Mouse (Mus musculus) c-Kit-negative CD71-positive TER-119-positive erythroid progenitor cells, embryonic 14.5 days (primary cell): Measurements from ENCODE around the gene Art3.

Source experiments
- DNase-seq: peaks from one replicate; pipeline ENCODE4 v3.0.0-alpha.2; 2013; ENCODE audit warnings: low read depth, low spot score

Gene Art3

GRCm38 (mm10) chr5:92331635-92332338, at the start of gene Art3:
Art3 (plus strand) TSS chr5:92331827.
- DNase-seq: no peak

DNA sequence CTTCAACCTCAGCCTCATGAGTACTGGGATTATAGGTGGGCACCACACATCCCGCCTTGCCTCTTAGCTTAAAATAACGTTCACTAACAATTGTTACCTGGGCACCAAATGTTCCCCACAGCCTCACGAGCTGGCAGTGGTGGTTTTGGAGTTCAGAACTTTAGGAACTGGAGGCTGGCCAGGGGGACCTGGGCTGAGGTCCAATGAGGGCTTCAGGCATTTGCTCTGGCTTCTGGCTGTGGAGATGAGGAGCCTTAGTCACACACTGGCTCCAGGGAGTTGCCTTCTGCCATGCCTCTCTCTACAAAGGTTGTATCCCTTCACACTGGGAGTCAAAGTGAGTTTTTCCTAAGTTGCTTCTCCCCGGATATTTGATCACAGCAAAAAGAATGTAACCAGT, 49.1 kb upstream of the Art3 start:
- no peak for DNase-seq

DNA sequence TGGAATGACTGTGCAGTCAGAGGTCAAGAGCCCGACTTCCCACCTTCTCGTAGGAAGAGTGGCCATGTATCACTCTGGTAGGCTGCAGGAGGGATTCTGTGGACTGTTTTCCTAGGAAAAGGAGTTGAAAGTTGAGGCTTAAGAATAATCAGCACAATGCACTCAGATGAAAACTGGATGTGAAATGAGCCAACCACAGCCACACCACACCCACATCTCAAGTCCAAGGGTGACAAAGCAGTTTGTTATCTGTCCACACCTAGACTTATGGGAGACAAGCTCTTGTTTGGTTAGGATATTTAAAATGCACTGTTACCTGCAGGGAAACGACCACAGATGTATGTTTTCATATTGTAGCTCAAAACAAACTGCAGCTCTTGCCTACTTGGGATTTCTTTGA, 48.5 kb upstream of the Art3 start:
- DNase-seq: peak; percentile 56

DNA sequence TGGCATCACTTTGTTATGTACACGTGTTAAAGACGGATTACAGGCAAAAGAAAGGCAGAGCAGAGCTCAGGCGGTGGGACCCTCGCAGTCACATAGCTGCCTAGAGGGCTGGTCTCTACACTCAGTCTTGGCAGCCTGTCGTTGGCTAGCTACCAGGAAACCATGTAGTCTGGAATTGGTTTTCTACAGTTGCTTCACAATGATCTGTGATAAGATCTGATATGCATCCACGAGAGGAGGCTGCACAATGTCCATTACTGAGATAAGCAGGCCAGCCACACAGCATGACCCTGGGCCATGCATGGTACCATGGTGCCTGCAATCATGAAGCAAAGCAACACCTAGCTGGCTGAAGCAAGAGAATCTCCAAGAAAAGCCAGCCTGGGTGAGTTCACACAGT, 43.8 kb upstream of the Art3 start:
- DNase-seq: no peak

GRCm38 (mm10) chr5:92291652-92292414, 39.8 kb upstream of the Art3 start:
- no peak for DNase-seq

GRCm38 (mm10) chr5:92294525-92294924, 37.1 kb upstream of the Art3 start:
- no peak for DNase-seq

- DNase-seq: no peak
These were observed 29.3 kb upstream of the Art3 start for GRCm38 (mm10) chr5:92302149-92302840.

DNA sequence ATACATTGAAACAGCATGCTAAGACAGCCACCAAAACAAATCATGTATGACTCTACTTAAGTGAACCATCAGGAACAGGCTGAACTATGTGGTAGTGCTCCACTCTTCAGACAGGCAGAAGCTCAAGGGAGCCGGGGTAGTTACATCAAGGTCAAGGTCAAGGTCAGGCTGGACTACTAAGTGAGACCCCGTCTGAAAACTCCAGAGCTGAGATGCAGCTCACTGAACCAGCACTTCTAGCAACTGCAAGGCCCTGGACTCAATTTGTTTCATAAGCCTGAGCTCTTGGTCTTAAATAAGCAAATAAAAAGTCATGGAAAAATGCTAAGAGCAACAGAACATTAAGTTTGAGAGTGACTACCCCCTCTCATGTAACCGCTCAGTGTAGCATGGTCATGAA, 27.3 kb upstream of the Art3 start:
- DNase-seq: no peak

- DNase-seq: peak; percentile 69
These were observed 21.7 kb upstream of the Art3 start, which contains the start of gene Sdad1 for GRCm38 (mm10) chr5:92309681-92310511. Sdad1 (minus strand) TSS chr5:92310479.

GRCm38 (mm10) chr5:92312046-92312715, 19.4 kb upstream of the Art3 start:
- peak; percentile 60 for DNase-seq

DNA sequence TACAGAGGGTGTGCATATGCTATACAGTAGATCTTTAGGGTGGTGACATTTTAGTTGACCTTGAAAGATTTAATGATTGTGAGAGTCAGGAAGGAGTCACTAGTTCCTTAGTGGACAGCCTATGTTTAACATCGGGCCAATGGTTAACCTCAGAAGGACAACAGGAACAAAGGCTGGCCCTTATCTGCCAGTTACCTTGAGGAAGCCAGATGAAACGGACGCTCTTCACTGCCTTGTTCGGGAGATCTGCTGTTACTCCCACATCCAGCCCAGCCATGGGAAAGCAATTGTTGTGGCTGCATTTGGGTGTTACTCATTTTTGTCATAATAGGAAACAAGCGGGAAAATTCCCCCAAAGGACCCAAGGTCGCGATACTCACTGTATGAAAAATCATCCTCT, 17.9 kb upstream of the Art3 start:
- DNase-seq: no peak

DNA sequence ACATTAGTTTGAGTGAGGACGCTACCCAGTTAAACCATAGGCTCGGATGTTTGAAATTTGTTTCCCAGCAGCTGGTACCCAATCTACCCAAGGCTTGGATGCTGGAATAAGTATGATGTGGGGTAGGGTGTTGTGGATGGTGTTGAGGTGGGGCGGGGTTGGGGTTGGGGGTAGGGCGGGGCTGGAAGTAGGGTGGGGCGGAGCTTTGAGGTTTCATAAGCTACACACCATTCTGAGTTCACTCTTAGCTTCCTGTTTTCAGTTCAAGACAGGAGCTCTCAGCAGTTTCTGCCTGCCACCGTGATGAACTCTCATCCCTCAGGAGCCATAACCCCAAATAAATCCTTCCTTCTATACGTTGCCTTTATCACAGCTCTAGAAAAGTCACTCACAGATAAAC, 13.5 kb upstream of the Art3 start:
- no peak for DNase-seq

DNA sequence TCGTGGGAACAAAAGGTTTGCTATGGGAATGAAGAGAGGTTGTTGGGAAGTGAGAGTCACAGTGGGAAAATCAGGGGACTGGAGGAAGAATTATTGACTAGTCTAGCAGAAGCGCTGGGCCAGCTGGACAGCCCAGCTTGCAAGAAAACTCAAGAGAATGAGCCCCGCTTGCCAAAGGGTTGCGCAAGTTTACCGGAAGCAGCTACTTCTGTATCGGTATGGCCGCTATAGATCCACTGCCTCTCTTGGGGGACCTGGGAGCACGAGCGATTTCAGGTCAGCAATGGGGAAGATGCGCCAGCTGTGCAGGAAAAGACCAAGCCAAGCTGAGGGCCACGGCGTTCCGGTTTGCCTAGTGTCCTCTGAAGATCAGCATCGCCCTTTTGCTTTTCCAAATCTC, 13.0 kb upstream of the Art3 start:
- no peak for DNase-seq

- DNase-seq: no peak
These were observed 9.8 kb upstream of the Art3 start for GRCm38 (mm10) chr5:92321631-92322400.

GRCm38 (mm10) chr5:92322612-92323011, 9.0 kb upstream of the Art3 start:
- no peak for DNase-seq

DNA sequence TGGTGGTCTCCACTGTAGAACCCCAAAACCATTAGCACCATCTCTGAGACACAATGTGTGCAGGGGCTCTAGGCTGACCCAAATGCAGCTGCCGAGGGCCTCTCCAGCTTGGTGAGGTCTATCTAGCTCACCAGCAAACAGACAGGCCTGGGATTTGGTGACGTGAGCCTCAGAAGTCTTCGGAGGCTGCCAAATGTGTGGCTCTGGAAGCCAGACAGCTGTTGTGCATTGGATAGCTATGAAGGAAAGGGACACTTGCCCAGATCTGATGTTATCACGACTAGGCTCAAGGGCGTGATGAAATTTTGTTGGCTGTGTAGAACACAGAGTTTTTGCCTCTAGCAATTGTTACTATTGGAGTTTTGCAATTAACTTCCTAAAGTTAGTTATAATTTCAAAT, 8.4 kb upstream of the Art3 start:
- no peak for DNase-seq

- DNase-seq: no peak
These were observed 4.3 kb upstream of the Art3 start for GRCm38 (mm10) chr5:92327367-92327766.

GRCm38 (mm10) chr5:92327929-92328328, 3.7 kb upstream of the Art3 start, which contains the start of gene Cxcl9:
Cxcl9 (minus strand) TSS chr5:92328079.
- DNase-seq: no peak

- DNase-seq: no peak
These were observed 505 bp upstream of the Art3 start for GRCm38 (mm10) chr5:92331122-92331521.

DNA sequence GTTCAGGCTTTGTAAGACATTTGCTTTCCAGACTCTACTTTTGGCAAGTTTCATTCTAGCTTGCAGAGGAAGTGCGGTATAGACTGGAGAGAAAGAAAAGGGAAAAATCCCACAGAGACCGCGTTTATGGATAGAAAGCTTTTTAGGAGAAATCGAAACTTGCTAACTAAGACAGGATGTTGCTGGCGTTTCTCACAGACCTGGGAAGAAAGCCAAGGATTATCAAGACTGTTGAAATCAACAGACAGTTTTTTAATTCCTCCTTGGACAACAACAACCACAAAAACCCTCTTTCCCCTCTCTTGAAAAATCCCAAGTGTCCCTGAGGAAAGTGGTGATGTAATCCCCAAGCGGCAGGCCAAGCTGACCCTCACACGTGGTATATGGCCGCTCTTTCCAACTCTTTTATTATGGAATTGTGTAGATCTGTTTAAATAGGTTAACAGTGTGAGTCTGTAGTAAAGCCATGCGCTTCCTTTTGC, 773 bp downstream of the Art3 start:
- DNase-seq: no peak
